ENCODE assay signal across 8 mouse cellular contexts in genomic region chr1:156559641-156560020, GRCm38 (mm10). TPM values are rescaled to one million over a fixed set of nuclear protein-coding genes. Genes with fewer than 3 reads are reported as not detected.
A peak's percentile ranks its signal among the peaks of the same experiment; 100 is the strongest.
DNase-seq lines count a peak whose midpoint lies in the region; ATAC-seq and TF ChIP-seq lines count a peak whose summit lies in the region.

No protein-coding gene starts in this region.

- DNase-seq in lung, embryonic 14.5 days, result peak; percentile 39
- DNase-seq in lung, postnatal 14 days, result no peak
- DNase-seq in forebrain, postnatal 0 days, result no peak
- DNase-seq in yolk sac, embryonic 10.5 days (ENCODE audit: low spot score), result no peak
- DNase-seq in right cerebral cortex, adult 18-20 months, result no peak
- no peak for DNase-seq in kidney, adult 11 months

- H3K36me3 ChIP-seq in lung, embryonic 14.5 days (ENCODE audit: insufficient read depth), result no peaks in the 10 kb centered on the region
- H3K36me3 ChIP-seq in forebrain, postnatal 0 days (ENCODE audit: insufficient read depth), result no peaks in the 10 kb centered on the region
- H3K36me3 ChIP-seq in macrophage (ENCODE audit: inconsistent target), result no peaks in the 10 kb centered on the region

- ATAC-seq in lung, embryonic 14.5 days (ENCODE audit: insufficient read depth), result no peak
- peak; percentile 23; the same call in 1 of the 2 replicates for ATAC-seq in forebrain, postnatal 0 days

- no peak for TF ChIP-seq POLR2A in cortical plate, adult 2 months (IDR thresholded peaks at IDR 0.05; ENCODE audit: extremely low read depth, insufficient read depth, low read length)

- H3K4me1 ChIP-seq in lung, embryonic 14.5 days (ENCODE audit: insufficient read depth), result no peaks in the 10 kb centered on the region
- peaks cover 2% of the 10 kb centered on the region; the same call in 1 of the 2 replicates for H3K4me1 ChIP-seq in cortical plate, adult 2 months (ENCODE audit: control insufficient read depth, insufficient read depth, low read length)
- H3K4me1 ChIP-seq in forebrain, postnatal 0 days (ENCODE audit: insufficient read depth), result peaks cover 4% of the 10 kb centered on the region; the same call in 1 of the 2 replicates

- H3K27me3 ChIP-seq in lung, embryonic 14.5 days (ENCODE audit: insufficient read depth, low read length), result no peaks in the 10 kb centered on the region
- no peaks in the 10 kb centered on the region for H3K27me3 ChIP-seq in forebrain, postnatal 0 days (ENCODE audit: insufficient read depth, low read length)

- H3K9ac ChIP-seq in lung, embryonic 14.5 days, result peak overlapping the region; percentile 98
- peak overlapping the region; percentile 96 for H3K9ac ChIP-seq in forebrain, postnatal 0 days

- no peaks in the 10 kb centered on the region for H3K9me3 ChIP-seq in lung, embryonic 14.5 days (ENCODE audit: low read depth, low read length)
- H3K9me3 ChIP-seq in forebrain, postnatal 0 days (ENCODE audit: low read length), result no peaks in the 10 kb centered on the region

- H3K4me3 ChIP-seq in lung, embryonic 14.5 days (ENCODE audit: low read depth, low read length), result peak overlapping the region; percentile 98
- peak overlapping the region; percentile 99 for H3K4me3 ChIP-seq in cortical plate, adult 2 months (ENCODE audit: insufficient read depth, low read length)
- H3K4me3 ChIP-seq in forebrain, postnatal 0 days (ENCODE audit: low read depth, low read length), result peak overlapping the region; percentile 95
- peak overlapping the region; percentile 55 for H3K4me3 ChIP-seq in macrophage (ENCODE audit: inconsistent target)

- H3K27ac ChIP-seq in lung, embryonic 14.5 days (ENCODE audit: low read depth), result no peak overlapping the region
- peak overlapping the region; percentile 80; the same call in 1 of the 2 replicates for H3K27ac ChIP-seq in cortical plate, adult 2 months (ENCODE audit: insufficient read depth, low read length)
- peak overlapping the region; percentile 99 for H3K27ac ChIP-seq in forebrain, postnatal 0 days (ENCODE audit: low read depth, low read length)
- H3K27ac ChIP-seq in macrophage, result no peak overlapping the region

- peak overlapping the region; percentile 59 for H3K4me2 ChIP-seq in lung, embryonic 14.5 days
- H3K4me2 ChIP-seq in forebrain, postnatal 0 days (ENCODE audit: low read depth), result peak overlapping the region; percentile 52

- WGBS in lung, embryonic 14.5 days, result 8% methylated on average over 8 of the region's 8 CpGs
- WGBS in forebrain, postnatal 0 days, result 7% methylated on average over 8 of the region's 8 CpGs
- WGBS in macrophage (ENCODE audit: missing documents), result 25% methylated on average over 8 of the region's 8 CpGs

- TF ChIP-seq CTCF in lung, embryonic 14.5 days (IDR thresholded peaks at IDR 0.05; ENCODE audit: low read depth), result no peak
- no peak for TF ChIP-seq CTCF in cortical plate, adult 2 months (IDR thresholded peaks at IDR 0.05; ENCODE audit: extremely low read depth, insufficient read depth, low read length)
- no peak for TF ChIP-seq CTCF in forebrain, postnatal 0 days (IDR thresholded peaks at IDR 0.05; ENCODE audit: low read depth)

- peaks cover 54% of the 10 kb centered on the region for H3K79me2 ChIP-seq in macrophage (ENCODE audit: inconsistent target)

RNA-seq across cellular contexts. Expression of gene Abl2, which starts 1.0 kb away (rescaled TPM):
- 6.0 and 6.2 TPM in 2 replicates for polyA plus RNA-seq in lung, embryonic 14.5 days (2014; fragmentation: Nextera tagmentation; extraction: Ambion mirVana)
- 16.9 and 18.9 TPM in 2 replicates for polyA plus RNA-seq in cortical plate, adult 2 months (2012; rRNA removed)
- 21.4 and 29.2 TPM in 2 replicates for total RNA-seq in forebrain, postnatal 0 days (2014; rRNA removed)
- polyA plus RNA-seq in forebrain, postnatal 0 days (2015; fragmentation: Nextera tagmentation; extraction: Ambion mirVana), result 2.8 and 4.6 TPM in 2 replicates
- 100 to 1,000 TPM in 5 of 26 experiments, 10 to 100 TPM in 21; 30.1 to 173 (median 71.8) TPM for total RNA-seq in macrophage (2018; cell fraction: chromatin; rRNA removed)
- 10 to 100 TPM; 13.9 to 57.3 (median 23.5) TPM for total RNA-seq in macrophage (2018; cell fraction: cytosol; rRNA removed)
- total RNA-seq in macrophage (2018; cell fraction: nucleus; rRNA removed), result 100 to 1,000 TPM in 2 of 26 experiments, 10 to 100 TPM in 24; 25.2 to 194 (median 52.4) TPM
- polyA plus RNA-seq in macrophage (2018), result 11.1 to 17.5 TPM (median 16.3 TPM) in 3 replicates

RNA-seq across cellular contexts. Expression of gene Gm10031, which starts 35.8 kb away (rescaled TPM):
- polyA plus RNA-seq in lung, embryonic 14.5 days (2014; fragmentation: Nextera tagmentation; extraction: Ambion mirVana), result 0.42 and 0.85 TPM in 2 replicates
- polyA plus RNA-seq in cortical plate, adult 2 months (2012; rRNA removed), result 9.7 and 10.3 TPM in 2 replicates
- total RNA-seq in forebrain, postnatal 0 days (2014; rRNA removed), result 21.8 and 24.6 TPM in 2 replicates
- polyA plus RNA-seq in forebrain, postnatal 0 days (2015; fragmentation: Nextera tagmentation; extraction: Ambion mirVana), result 0.49 and 0.75 TPM in 2 replicates
- 1 to 10 TPM; 1.8 to 8.4 (median 4.8) TPM for total RNA-seq in macrophage (2018; cell fraction: chromatin; rRNA removed)
- 1 to 10 TPM; 2.1 to 5.1 (median 3.7) TPM for total RNA-seq in macrophage (2018; cell fraction: cytosol; rRNA removed)
- 10 to 100 TPM in 1 of 26 experiments, 1 to 10 TPM in 25; 1.0 to 12.0 (median 3.2) TPM for total RNA-seq in macrophage (2018; cell fraction: nucleus; rRNA removed)
- 1.9 to 4.4 TPM (median 3.8 TPM) in 3 replicates for polyA plus RNA-seq in macrophage (2018)

Comparison
In these comparisons a context has a peak if more than half of its experiments do, and no peak if none do; other contexts are left out.
1. H3K27ac ChIP-seq: peak in cortical plate, adult 2 months (single experiment) and forebrain, postnatal 0 days (single experiment); none in lung, embryonic 14.5 days (single experiment) and macrophage (single experiment).
2. Peak in every context shown above with its lines, with median percentiles within 50 percentile points of each other: H3K4me3 ChIP-seq.